7 mouse cellular contexts compared by ENCODE assay signal in the genomic region with DNA sequence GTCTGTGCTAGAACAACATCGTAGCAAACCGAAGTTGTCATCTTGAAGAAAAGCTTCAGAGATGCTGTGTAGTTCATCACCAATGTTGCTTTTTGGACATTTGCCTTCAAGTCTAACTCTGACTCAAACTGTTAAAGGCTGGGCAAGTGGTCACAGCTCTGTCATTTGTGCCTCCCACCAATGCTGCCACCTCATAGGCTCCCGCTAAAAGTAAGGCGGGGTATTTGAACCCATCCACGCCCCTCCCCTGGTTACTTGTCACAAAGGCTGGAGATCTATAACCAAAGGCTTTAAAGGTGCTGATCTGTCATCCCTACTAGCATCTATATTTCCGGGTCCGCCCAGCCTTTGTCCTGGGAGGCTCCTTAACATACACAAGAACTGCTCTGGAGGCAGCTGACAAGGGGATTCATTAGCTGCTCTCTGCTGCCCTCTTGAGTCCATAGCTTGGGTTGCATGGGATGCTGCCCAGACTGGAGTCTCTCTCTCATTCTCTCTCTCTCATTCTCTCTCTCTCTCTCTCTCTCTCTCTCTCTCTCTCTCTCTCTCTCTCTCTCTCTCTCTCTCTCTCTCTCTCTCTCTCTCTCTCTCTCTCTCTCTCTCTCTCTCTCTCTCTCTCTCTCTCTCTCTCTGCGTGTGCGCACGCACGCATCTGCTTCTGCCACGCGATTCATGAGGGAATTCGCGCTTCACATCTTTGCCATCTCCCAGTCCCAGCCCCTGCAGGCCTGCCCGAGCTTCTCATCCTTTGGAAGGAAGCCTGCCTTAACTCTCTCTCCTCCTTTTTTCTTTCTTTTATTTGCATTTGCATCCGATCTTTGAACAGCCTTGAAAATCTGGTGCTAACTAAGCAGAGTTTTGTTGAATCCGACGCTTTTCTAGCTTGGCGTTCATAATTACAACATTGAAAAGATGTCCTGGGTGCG. TPM values are rescaled to one million over a fixed set of nuclear protein-coding genes. Genes with fewer than 3 reads are reported as not detected.
DNase-seq lines count a peak whose midpoint lies in the region; ATAC-seq lines count a peak whose summit lies in the region.

No protein-coding gene starts in this region.

- intact Hi-C loops in left cerebral cortex, postnatal 10 days (cut with DNase I) = no loop called here

- peak overlapping the region; percentile 72 for H3K27ac ChIP-seq in midbrain, embryonic 10.5 days (replicated peaks)

- peak; percentile 94 for ATAC-seq in common myeloid progenitor, adult 5-6 weeks (replicated peaks; ENCODE audit: low read depth, poor library complexity, severe bottlenecking)
- peak; percentile 85 for ATAC-seq in inflammation-experienced regulatory T-cells, adult 6 months

- peak; percentile 80 for DNase-seq in adipocyte (ENCODE audit: low spot score)
- DNase-seq in gastrocnemius, adult 8-10 months (ENCODE audit: low spot score in 2 of 2) = peak; percentile 21 to 24
- peak; percentile 77 to 78 for DNase-seq in left cerebral cortex, postnatal 10 days (ENCODE audit: extremely low spot score in 1 of 2, low spot score in 2 of 2)
- peak; percentile 85 for DNase-seq in midbrain, embryonic 10.5 days (ENCODE audit: low spot score)
- peak; percentile 79 for DNase-seq in right cerebral cortex, postnatal 4 days

- H3K4me3 ChIP-seq in midbrain, embryonic 10.5 days = peak overlapping the region; percentile 22; the same call in 1 of the 2 replicates

- no peaks in the 10 kb centered on the region for H3K9me3 ChIP-seq in midbrain, embryonic 10.5 days (replicated peaks)

- H3K27me3 ChIP-seq in midbrain, embryonic 10.5 days (ENCODE audit: low read depth, poor library complexity, severe bottlenecking) = no peaks in the 10 kb centered on the region

- H3K36me3 ChIP-seq in midbrain, embryonic 10.5 days = no peaks in the 10 kb centered on the region

- 60% methylated on average over 21 of the region's 21 CpGs for WGBS in midbrain, embryonic 10.5 days

- peaks cover 4% of the 10 kb centered on the region; the same call in 1 of the 2 replicates for H3K4me1 ChIP-seq in midbrain, embryonic 10.5 days

RNA-seq across cellular contexts. Expression of a gene that starts 17.7 kb away (rescaled TPM):
- total RNA-seq in common myeloid progenitor, adult 5-6 weeks (2017) = 2,029 and 2,484 TPM in 2 replicates
- total RNA-seq in gastrocnemius, adult 8-10 months (2022) = 100 to 1,000 TPM; 208 to 239 (median 210) TPM
- 100 to 1,000 TPM; 694 to 907 (median 874) TPM for polyA plus RNA-seq in inflammation-experienced regulatory T-cells, adult 6 months (2017; shearing (Covaris generic))
- total RNA-seq in left cerebral cortex, postnatal 10 days (2021) = 100 to 1,000 TPM; 219 to 230 TPM
- 640 and 750 TPM in 2 replicates for polyA plus RNA-seq in midbrain, embryonic 10.5 days (2016; fragmentation: Nextera tagmentation; extraction: Ambion mirVana)

RNA-seq across cellular contexts. Expression of a gene that starts 19.4 kb away (rescaled TPM):
- total RNA-seq in common myeloid progenitor, adult 5-6 weeks (2017) = not detected in 2 replicates
- not detected for total RNA-seq in gastrocnemius, adult 8-10 months (2022)
- polyA plus RNA-seq in inflammation-experienced regulatory T-cells, adult 6 months (2017; shearing (Covaris generic)) = not detected
- not detected for total RNA-seq in left cerebral cortex, postnatal 10 days (2021)
- not detected in 2 replicates for polyA plus RNA-seq in midbrain, embryonic 10.5 days (2016; fragmentation: Nextera tagmentation; extraction: Ambion mirVana)

RNA-seq across cellular contexts. Expression of a gene that starts 36.2 kb away (rescaled TPM):
- total RNA-seq in common myeloid progenitor, adult 5-6 weeks (2017) = 13.4 and 32.3 TPM in 2 replicates
- 10 to 100 TPM; 13.5 to 18.7 (median 16.3) TPM for total RNA-seq in gastrocnemius, adult 8-10 months (2022)
- polyA plus RNA-seq in inflammation-experienced regulatory T-cells, adult 6 months (2017; shearing (Covaris generic)) = 10 to 100 TPM; 19.4 to 25.6 (median 24.6) TPM
- 10 to 100 TPM; 62.1 to 62.4 TPM for total RNA-seq in left cerebral cortex, postnatal 10 days (2021)
- 17.7 and 23.3 TPM in 2 replicates for polyA plus RNA-seq in midbrain, embryonic 10.5 days (2016; fragmentation: Nextera tagmentation; extraction: Ambion mirVana)

RNA-seq across cellular contexts. Expression of a gene that starts 36.3 kb away (rescaled TPM):
- total RNA-seq in common myeloid progenitor, adult 5-6 weeks (2017) = 47.2 and 52.2 TPM in 2 replicates
- 1 to 10 TPM; 3.0 to 4.7 (median 3.8) TPM for total RNA-seq in gastrocnemius, adult 8-10 months (2022)
- polyA plus RNA-seq in inflammation-experienced regulatory T-cells, adult 6 months (2017; shearing (Covaris generic)) = 10 to 100 TPM; 18.1 to 25.9 (median 24.9) TPM
- 10 to 100 TPM; 20.9 to 21.5 TPM for total RNA-seq in left cerebral cortex, postnatal 10 days (2021)
- 41.9 and 46.8 TPM in 2 replicates for polyA plus RNA-seq in midbrain, embryonic 10.5 days (2016; fragmentation: Nextera tagmentation; extraction: Ambion mirVana)

RNA-seq across cellular contexts. Expression of a gene that starts 54.9 kb away (rescaled TPM):
- total RNA-seq in common myeloid progenitor, adult 5-6 weeks (2017) = not detected in 2 replicates
- under 1 TPM in 1 of 4 experiments, not detected in 3; 0.11 TPM for total RNA-seq in gastrocnemius, adult 8-10 months (2022)
- not detected for polyA plus RNA-seq in inflammation-experienced regulatory T-cells, adult 6 months (2017; shearing (Covaris generic))
- 1 to 10 TPM; 1.1 to 1.6 TPM for total RNA-seq in left cerebral cortex, postnatal 10 days (2021)
- 3.4 and 3.7 TPM in 2 replicates for polyA plus RNA-seq in midbrain, embryonic 10.5 days (2016; fragmentation: Nextera tagmentation; extraction: Ambion mirVana)

Comparison
In these comparisons a context has a peak if more than half of its experiments do, and no peak if none do; other contexts are left out.
1. Peak in every context shown above with its lines: DNase-seq, ATAC-seq, H3K4me3 ChIP-seq and H3K27ac ChIP-seq.
2. DNase-seq: peak in every context shown above with its lines; median percentile 85 in midbrain, embryonic 10.5 days; 80 in adipocyte; 79 in right cerebral cortex, postnatal 4 days; 78 in left cerebral cortex, postnatal 10 days; 22 in gastrocnemius, adult 8-10 months.